ENCODE assay signal across 8 mouse cellular contexts in the genomic region with DNA sequence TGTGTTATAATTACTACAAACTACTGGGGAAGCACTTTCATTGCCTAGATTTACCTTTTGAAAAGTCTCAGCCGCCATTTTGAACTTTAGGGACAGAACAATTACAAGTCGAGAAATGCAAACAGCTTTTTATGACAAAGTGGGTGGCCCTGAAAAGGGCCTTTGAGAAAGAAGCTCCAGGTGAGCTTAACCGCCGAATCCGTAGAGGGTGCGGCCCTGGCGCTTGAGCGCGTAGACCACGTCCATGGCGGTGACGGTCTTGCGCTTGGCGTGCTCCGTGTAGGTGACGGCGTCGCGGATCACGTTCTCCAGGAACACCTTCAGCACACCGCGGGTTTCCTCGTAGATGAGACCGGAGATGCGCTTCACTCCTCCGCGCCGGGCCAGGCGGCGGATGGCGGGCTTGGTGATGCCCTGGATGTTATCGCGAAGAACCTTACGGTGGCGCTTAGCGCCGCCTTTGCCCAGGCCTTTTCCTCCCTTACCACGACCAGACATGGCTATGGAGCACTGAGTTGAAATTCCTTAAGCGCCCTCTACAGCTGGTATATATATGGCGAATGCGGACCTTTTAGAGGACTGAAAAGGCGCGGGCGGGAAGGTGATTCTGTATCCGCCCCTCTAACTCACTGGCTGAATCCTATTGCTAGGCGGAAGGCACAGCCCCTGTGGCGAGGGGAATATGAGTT. TPM values are rescaled to one million over a fixed set of nuclear protein-coding genes. Genes with fewer than 3 reads are reported as not detected.
A peak's percentile ranks its signal among the peaks of the same experiment; 100 is the strongest.
DNase-seq lines count a peak whose midpoint lies in the region; ATAC-seq and TF ChIP-seq lines count a peak whose summit lies in the region.
"Not testable (repeated sequence)": the region's sequence is repeated elsewhere in the genome, so short reads cannot be mapped to it uniquely, and the experiment has no call there.

A gene (minus strand): TSS at position 503 of the 689 bp plus-strand sequence.

- not testable (repeated sequence) for H3K9me3 ChIP-seq in hindbrain, embryonic 13.5 days

- peak within 1 kb of the TSS; percentile 64 for H3K4me2 ChIP-seq in hindbrain, embryonic 13.5 days

- CTCF ChIA-PET in Patski (lab: Charles Lee), result not testable (repeated sequence)

- peak within 1 kb of the TSS; percentile 92 for H3K27ac ChIP-seq in hindbrain, embryonic 13.5 days

- peaks cover 28% of the 10 kb centered on the region for H3K4me1 ChIP-seq in hindbrain, embryonic 13.5 days (replicated peaks)

- in situ Hi-C loops in Patski (cut with MboI; ENCODE audit: low pct_unique_long_range_greater_than_20kb), result not testable (repeated sequence)

- TF ChIP-seq CTCF in Patski (IDR thresholded peaks at IDR 0.05), result peak; percentile 53

- POLR2A ChIA-PET in Patski (lab: Charles Lee), result interaction anchor here (1.0 to 1.2 kb wide), 2 partner anchors 9 to 12 kb away, joined by 3 to 5 read pairs; no protein-coding TSS in a partner anchor

- WGBS in hindbrain, embryonic 13.5 days, result under 1% methylated on average over 47 of the region's 47 CpGs

- H3K27me3 ChIP-seq in Patski; hindbrain, embryonic 13.5 days: not testable (repeated sequence)

- peak within 1 kb of the TSS; percentile 46 for H3K4me3 ChIP-seq in hindbrain, embryonic 13.5 days

- H3K36me3 ChIP-seq in hindbrain, embryonic 13.5 days, result not testable (repeated sequence)

- H3K9ac ChIP-seq in hindbrain, embryonic 13.5 days, result peak within 1 kb of the TSS; percentile 69

- DNase-seq in Patski (ENCODE audit: low read depth, low spot score), result peak; percentile 76
- DNase-seq in cerebellum, postnatal 14 days, result peak; percentile 87 to 92
- peak; percentile 84 to 88 for DNase-seq in frontal cortex, postnatal 14 days (ENCODE audit: low spot score in 2 of 2)
- peak; percentile 75 to 82 for DNase-seq in layer of hippocampus, postnatal 25 days (ENCODE audit: extremely low spot score in 1 of 2, low spot score in 1 of 2)
- DNase-seq in lung, postnatal 14 days, result peak; percentile 82
- DNase-seq in ovary, postnatal 36 days (ENCODE audit: low spot score), result peak; percentile 80
- peak; percentile 91 for DNase-seq in thymus, postnatal 14 days

- ATAC-seq in Patski, result peak; percentile 56
- ATAC-seq in hindbrain, embryonic 13.5 days (ENCODE audit: low FRiP score), result peak; percentile 92

RNA-seq across cellular contexts. Expression of the gene that starts here (rescaled TPM):
- polyA plus RNA-seq in Patski (2021), result not detected
- 0.83 TPM in 1 of 2 replicates, not detected in the other for polyA plus RNA-seq in hindbrain, embryonic 13.5 days (2015; fragmentation: Nextera tagmentation; extraction: Ambion mirVana)
- 100 to 1,000 TPM; 127 to 164 TPM for total RNA-seq in layer of hippocampus, postnatal 25 days (2021)

Comparison
In these comparisons a context has a peak if more than half of its experiments do, and no peak if none do; other contexts are left out.
1. Peak in every context shown above with its lines: DNase-seq, ATAC-seq, H3K4me3 ChIP-seq and H3K27ac ChIP-seq.
2. Peak in DNase-seq and ATAC-seq in Patski; RNA of the gene not detected or under 1 TPM.
3. Peak in ATAC-seq, H3K4me3 ChIP-seq, H3K27ac ChIP-seq, H3K9ac ChIP-seq and H3K4me2 ChIP-seq in hindbrain, embryonic 13.5 days; RNA of the gene not detected or under 1 TPM.